ENCODE assay signal across 20 mouse cellular contexts in the genomic region with DNA sequence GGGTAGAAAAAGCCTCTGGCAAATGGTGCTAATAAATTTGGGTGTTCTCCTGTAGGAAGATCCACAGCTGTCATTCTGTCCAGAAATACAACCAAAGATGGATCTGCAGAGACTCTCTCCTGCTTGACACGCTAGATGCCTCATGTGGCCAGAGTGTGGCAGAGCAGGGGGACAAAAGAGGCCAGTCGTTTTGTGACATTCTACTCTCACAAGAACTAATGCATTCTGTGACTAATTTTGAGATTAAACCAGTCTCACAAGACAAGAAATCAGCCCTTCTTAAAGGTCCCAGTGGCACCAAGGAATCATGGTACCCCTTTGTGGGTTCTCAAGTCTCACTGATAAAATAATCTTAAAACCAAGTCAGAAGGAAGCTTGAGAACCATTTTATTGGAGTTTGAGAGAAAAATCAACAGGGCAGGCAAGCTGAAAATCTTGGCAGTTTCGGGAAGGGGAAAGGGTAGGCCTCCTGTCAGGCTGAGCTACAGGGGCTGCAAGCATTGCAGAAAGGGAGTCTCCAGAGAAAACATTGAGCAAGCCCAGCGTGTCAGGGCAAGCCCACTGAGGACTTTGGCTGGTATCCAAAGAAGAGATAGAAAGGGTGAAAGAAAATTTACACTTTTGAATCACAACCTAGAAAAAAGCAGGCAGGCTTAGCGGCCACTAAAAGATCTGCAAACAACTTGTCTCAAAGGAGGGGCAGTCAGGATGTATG. TPM values are rescaled to one million over a fixed set of nuclear protein-coding genes. Genes with fewer than 3 reads are reported as not detected.
A peak's percentile ranks its signal among the peaks of the same experiment; 100 is the strongest.
DNase-seq lines count a peak whose midpoint lies in the region; ATAC-seq and TF ChIP-seq lines count a peak whose summit lies in the region.
"Had no signal": no experiment of that assay in that cellular context is flagged by ENCODE, and none has a peak within 500 bp of the region (broad histone marks: within the 10 kb centered on the region; RNA-seq: fewer than 3 reads in every experiment).

No protein-coding gene starts in this region.

- no peak for ATAC-seq in lung, embryonic 15.5 days (ENCODE audit: borderline replicate concordance, extremely low read depth, low FRiP score, low TSS enrichment)
- no peak for ATAC-seq in stomach, embryonic 15.5 days (ENCODE audit: insufficient read depth, low FRiP score, low read depth)
- ATAC-seq in kidney, embryonic 14.5 days (ENCODE audit: low FRiP score, low TSS enrichment) = no peak
- ATAC-seq: forebrain, embryonic 15.5 days; inflammation-experienced regulatory T-cells, adult 6 months had no signal

- intact Hi-C loops in heart, postnatal 25 days (cut with DNase I) = no loop called here

- in situ Hi-C loops in CH12.LX (cut with MboI; ENCODE audit: low pct_ligation_motif_present, low pct_unique_long_range_greater_than_20kb, low sequenced_read_pairs) = no loop called here

- dilution Hi-C loops in CH12.LX (cut with MboI; ENCODE audit: extremely low pct_ligation_motif_present, extremely low pct_unique_long_range_greater_than_20kb, low sequenced_read_pairs) = no loop called here

- no peaks in the 10 kb centered on the region; the same call in 1 of the 2 replicates for H3K79me2 ChIP-seq in CH12.LX (replicated peaks; ENCODE audit: control insufficient read depth, extremely low read depth, insufficient read depth, poor library complexity, severe bottlenecking)

- H3K9me3 ChIP-seq in lung, embryonic 15.5 days = no peaks in the 10 kb centered on the region
- H3K9me3 ChIP-seq in CH12.LX (replicated peaks; ENCODE audit: low read length) = no peaks in the 10 kb centered on the region
- H3K9me3 ChIP-seq in stomach, embryonic 15.5 days = no peaks in the 10 kb centered on the region
- H3K9me3 ChIP-seq in kidney, embryonic 14.5 days (ENCODE audit: control insufficient read depth, low read length) = no peaks in the 10 kb centered on the region
- H3K9me3 ChIP-seq: forebrain, embryonic 15.5 days; limb, embryonic 13.5 days; neural tube, embryonic 12.5 days had no signal

- no peaks in the 10 kb centered on the region for H3K27me3 ChIP-seq in lung, embryonic 15.5 days
- no peaks in the 10 kb centered on the region for H3K27me3 ChIP-seq in CH12.LX (replicated peaks)
- no peaks in the 10 kb centered on the region for H3K27me3 ChIP-seq in stomach, embryonic 15.5 days (replicated peaks)
- H3K27me3 ChIP-seq in kidney, embryonic 14.5 days (ENCODE audit: control insufficient read depth, insufficient read depth, low read length) = no peaks in the 10 kb centered on the region
- H3K27me3 ChIP-seq: neural tube, embryonic 12.5 days had no signal

- H3K9ac ChIP-seq in lung, embryonic 15.5 days = no peak overlapping the region
- no peak overlapping the region for H3K9ac ChIP-seq in CH12.LX (ENCODE audit: insufficient read depth, low read depth)
- H3K9ac ChIP-seq in stomach, embryonic 15.5 days = no peak overlapping the region
- no peak overlapping the region for H3K9ac ChIP-seq in kidney, embryonic 14.5 days (ENCODE audit: low read depth, low read length)
- H3K9ac ChIP-seq: forebrain, embryonic 15.5 days; limb, embryonic 13.5 days; neural tube, embryonic 12.5 days had no signal

- peak in 1 of 2 experiments; percentile 31; a peak in 2 of 4 replicates for TF ChIP-seq CTCF in CH12.LX (conservative IDR thresholded peaks at IDR 0.05 in 1 of 2, IDR thresholded peaks at IDR 0.05 in 1 of 2; ENCODE audit: low read depth in 2 of 2, low read length in 2 of 2)

- peak overlapping the region; percentile 51 for H3K27ac ChIP-seq in lung, embryonic 15.5 days
- H3K27ac ChIP-seq in CH12.LX (ENCODE audit: insufficient read depth, low read depth) = no peak overlapping the region
- peak overlapping the region; percentile 67 for H3K27ac ChIP-seq in stomach, embryonic 15.5 days
- no peak overlapping the region for H3K27ac ChIP-seq in kidney, embryonic 14.5 days (ENCODE audit: low read depth, low read length)
- H3K27ac ChIP-seq: forebrain, embryonic 15.5 days; limb, embryonic 13.5 days; neural tube, embryonic 12.5 days had no signal

- WGBS in lung, embryonic 15.5 days = 33% methylated on average over 5 of the region's 5 CpGs
- WGBS in stomach, embryonic 15.5 days = 34% methylated on average over 5 of the region's 5 CpGs
- WGBS in kidney, embryonic 14.5 days = 33% methylated on average over 5 of the region's 5 CpGs

- TF ChIP-seq RAD21 in CH12.LX (IDR thresholded peaks at IDR 0.05; ENCODE audit: low read depth, low read length) = no peak; the same call in 1 of the 2 replicates

- H3K4me2 ChIP-seq in lung, embryonic 15.5 days = no peak overlapping the region
- 0 out of 2 replicates have a peak overlapping the region, but pooled peaks have one; percentile 16 for H3K4me2 ChIP-seq in CH12.LX (ENCODE audit: insufficient read depth, low read depth, poor library complexity, severe bottlenecking)
- no peak overlapping the region for H3K4me2 ChIP-seq in stomach, embryonic 15.5 days
- H3K4me2 ChIP-seq in kidney, embryonic 14.5 days (replicated peaks; ENCODE audit: low read depth, low read length) = no peak overlapping the region
- H3K4me2 ChIP-seq: forebrain, embryonic 15.5 days; limb, embryonic 13.5 days; neural tube, embryonic 12.5 days had no signal

- peaks cover 16% of the 10 kb centered on the region; the same call in 1 of the 2 replicates for H3K4me1 ChIP-seq in lung, embryonic 15.5 days
- H3K4me1 ChIP-seq in CH12.LX (ENCODE audit: control insufficient read depth in 1 of 2, insufficient read depth in 2 of 2) = peaks cover 4 to 15% of the 10 kb centered on the region in 2 experiments
- no peaks in the 10 kb centered on the region for H3K4me1 ChIP-seq in stomach, embryonic 15.5 days
- H3K4me1 ChIP-seq in kidney, embryonic 14.5 days (ENCODE audit: control insufficient read depth, insufficient read depth, low read length) = 0 out of 2 replicates have a peak, but pooled peaks cover 4% of the 10 kb centered on the region
- H3K4me1 ChIP-seq: forebrain, embryonic 15.5 days; neural tube, embryonic 12.5 days had no signal

- no peak overlapping the region for H3K4me3 ChIP-seq in lung, embryonic 15.5 days
- H3K4me3 ChIP-seq in CH12.LX (replicated peaks in 1 of 3; ENCODE audit: low read depth in 2 of 3, low read length in 2 of 3, poor library complexity in 1 of 3) = no peak overlapping the region
- H3K4me3 ChIP-seq in stomach, embryonic 15.5 days (replicated peaks) = no peak overlapping the region
- H3K4me3 ChIP-seq in kidney, embryonic 14.5 days (ENCODE audit: low read length) = no peak overlapping the region
- H3K4me3 ChIP-seq: erythroblast, embryonic 14.5 days; forebrain, embryonic 15.5 days; limb, embryonic 13.5 days; neural tube, embryonic 12.5 days had no signal

- H3K36me3 ChIP-seq in lung, embryonic 15.5 days = no peaks in the 10 kb centered on the region
- no peaks in the 10 kb centered on the region for H3K36me3 ChIP-seq in CH12.LX (replicated peaks in 1 of 2; ENCODE audit: control insufficient read depth in 1 of 2, insufficient read depth in 1 of 2, low read length in 1 of 2)
- H3K36me3 ChIP-seq in stomach, embryonic 15.5 days = no peaks in the 10 kb centered on the region
- H3K36me3 ChIP-seq in kidney, embryonic 14.5 days (ENCODE audit: control insufficient read depth, insufficient read depth, low read length) = no peaks in the 10 kb centered on the region
- H3K36me3 ChIP-seq: forebrain, embryonic 15.5 days; limb, embryonic 13.5 days; neural tube, embryonic 12.5 days had no signal

- no peak for TF ChIP-seq EP300 in CH12.LX (IDR thresholded peaks at IDR 0.05; ENCODE audit: low read length)

- DNase-seq in heart, adult 11 months = peak; percentile 66
- DNase-seq in heart, postnatal 25 days (ENCODE audit: low spot score) = no peak
- DNase-seq in lung, postnatal 25 days (ENCODE audit: low spot score) = no peak
- DNase-seq in CH12.LX (ENCODE audit: extremely low read depth) = peak; percentile 4
- DNase-seq in adrenal gland, postnatal 14 days = no peak
- DNase-seq: cerebellum, postnatal 10 days; layer of hippocampus, adult 9-11 months; thymus, postnatal 4 days had no signal

- TF ChIP-seq POLR2A in CH12.LX (IDR thresholded peaks at IDR 0.05; ENCODE audit: low read depth, low read length) = no peak

TF ChIP-seq in CH12.LX, 34 proteins besides CTCF, POLR2A, EP300 and RAD21:
- no peak for TF ChIP-seq NELFE (IDR thresholded peaks at IDR 0.05; ENCODE audit: low read depth, low read length)
- TF ChIP-seq HCFC1 (IDR thresholded peaks at IDR 0.05; ENCODE audit: low read depth, low read length) = no peak
- no peak for TF ChIP-seq JUN (IDR thresholded peaks at IDR 0.05; ENCODE audit: insufficient read depth, low read depth, low read length)
- TF ChIP-seq GABPA (IDR thresholded peaks at IDR 0.05; ENCODE audit: insufficient replicate concordance, low read depth, low read length) = no peak
- TF ChIP-seq CHD2 (IDR thresholded peaks at IDR 0.05; ENCODE audit: low read length) = no peak

RNA-seq across cellular contexts. Expression of a gene that starts 50.8 kb away (rescaled TPM):
- total RNA-seq in heart, postnatal 25 days (2021) = 1 to 10 TPM; 1.6 to 1.9 TPM
- 0.95 and 1.6 TPM in 2 replicates for polyA plus RNA-seq in lung, embryonic 15.5 days (2015; fragmentation: Nextera tagmentation; extraction: Ambion mirVana)
- total RNA-seq in CH12.LX (2012; rRNA removed) (not detected in 2 replicates), CH12.LX (2014; rRNA removed) (not detected in 2 replicates)
- polyA plus RNA-seq in CH12.LX (2012; ENCODE audit: insufficient read length, low read depth) = not detected in 2 replicates
- 1.7 and 2.0 TPM in 2 replicates for polyA plus RNA-seq in stomach, embryonic 15.5 days (2015; fragmentation: Nextera tagmentation; extraction: Ambion mirVana)
- polyA plus RNA-seq in kidney, embryonic 14.5 days (2014; fragmentation: Nextera tagmentation; extraction: Ambion mirVana) = 0.35 and 0.57 TPM in 2 replicates
- 0.45 and 0.78 TPM in 2 replicates for total RNA-seq in adrenal gland, postnatal 14 days (2021)
- total RNA-seq: hematopoietic stem cell, adult 5-6 weeks; megakaryocyte progenitor cell, adult 5-6 weeks; monocyte, adult 5-6 weeks had no signal
- polyA plus RNA-seq: erythroblast, embryonic 14.5 days; inflammation-experienced regulatory T-cells, adult 6 months; liver, embryonic 16.5 days had no signal

Comparison
In these comparisons a context has a peak if more than half of its experiments do, and no peak if none do; other contexts are left out.
1. DNase-seq: peak in heart, adult 11 months (single experiment) and CH12.LX (single experiment); none in heart, postnatal 25 days (single experiment), lung, postnatal 25 days (single experiment) and adrenal gland, postnatal 14 days (single experiment).
2. H3K27ac ChIP-seq: peak in lung, embryonic 15.5 days (single experiment) and stomach, embryonic 15.5 days (single experiment); none in CH12.LX (single experiment) and kidney, embryonic 14.5 days (single experiment).